Mouse (Mus musculus): ENCODE measurements around the gene Ugt1a8. TPM values are rescaled to one million over a fixed set of nuclear protein-coding genes. Genes with fewer than 3 reads are reported as not detected.
"Not testable (repeated sequence)": the region's sequence is repeated elsewhere in the genome, so short reads cannot be mapped to it uniquely, and the experiment has no call there.

Ugt1a8 gene
- total and polyA plus RNA-seq, 3 experiments = not detected

DNA sequence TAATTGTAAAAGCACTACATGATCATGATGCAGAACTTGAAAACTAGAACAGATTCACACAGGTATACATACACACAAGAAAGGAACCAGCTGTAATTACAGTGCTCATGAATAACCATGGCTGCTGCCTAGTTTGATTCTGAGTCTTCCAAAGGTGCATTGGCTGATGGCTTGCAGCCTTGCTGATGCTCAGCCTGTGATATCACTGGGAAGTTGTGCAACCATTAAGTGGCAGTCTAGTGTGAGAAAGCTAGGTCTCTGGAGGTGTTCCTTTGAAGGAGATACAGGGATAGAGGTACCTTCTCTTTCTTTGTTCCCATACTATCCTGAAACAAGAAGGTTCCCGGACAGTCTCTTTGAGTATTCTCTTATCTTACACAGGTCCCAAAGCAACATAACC, 131.4 kb downstream of the Ugt1a8 start:
- no peak overlapping the region for H3K4me3 ChIP-seq (ENCODE audit: control insufficient read depth in 1 of 2, insufficient read depth in 1 of 2, low read depth in 2 of 2, low read length in 2 of 2)
- TF ChIP-seq ZNF384 (IDR thresholded peaks at IDR 0.05; ENCODE audit: low read depth, low read length) = no peak
- no peak for TF ChIP-seq POLR2A (IDR thresholded peaks at IDR 0.05; ENCODE audit: control insufficient read depth in 1 of 2, insufficient read depth in 1 of 2, low read depth in 1 of 2, low read length in 2 of 2, poor library complexity in 1 of 2)
- TF ChIP-seq KAT2A (conservative IDR thresholded peaks at IDR 0.05; ENCODE audit: low read depth, low read length) = no peak
- TF ChIP-seq BHLHE40 (IDR thresholded peaks at IDR 0.05; ENCODE audit: borderline replicate concordance, low read depth, low read length) = no peak
- no peak for TF ChIP-seq E2F4 (IDR thresholded peaks at IDR 0.05; ENCODE audit: borderline replicate concordance, low read depth, low read length)
- no peak for TF ChIP-seq TBP (IDR thresholded peaks at IDR 0.05; ENCODE audit: low read depth, low read length)
- no peak for TF ChIP-seq MYB (IDR thresholded peaks at IDR 0.05; ENCODE audit: low read depth, low read length)
- H3K27me3 ChIP-seq (ENCODE audit: control insufficient read depth in 1 of 2, insufficient read depth in 2 of 2, low read length in 2 of 2) = no peaks in the 10 kb centered on the region
- no peak overlapping the region for H3K27ac ChIP-seq (ENCODE audit: control insufficient read depth, low read depth, low read length)
- H3K79me2 ChIP-seq (ENCODE audit: control insufficient read depth, insufficient read depth, low read length, poor library complexity) = no peaks in the 10 kb centered on the region
- H3K9me3 ChIP-seq (replicated peaks; ENCODE audit: insufficient read depth, low read length) = no peaks in the 10 kb centered on the region
- no peaks in the 10 kb centered on the region for H3K4me1 ChIP-seq (ENCODE audit: control insufficient read depth in 1 of 2, insufficient read depth in 2 of 2, low read length in 2 of 2)
- no peak for DNase-seq (ENCODE audit: low read depth, low spot score)
- H3K9ac ChIP-seq (ENCODE audit: control insufficient read depth, low read depth, low read length, poor library complexity, severe bottlenecking) = no peak overlapping the region
- H3K36me3 ChIP-seq (ENCODE audit: control insufficient read depth in 1 of 2, insufficient read depth in 2 of 2, low read length in 2 of 2) = no peaks in the 10 kb centered on the region

DNA sequence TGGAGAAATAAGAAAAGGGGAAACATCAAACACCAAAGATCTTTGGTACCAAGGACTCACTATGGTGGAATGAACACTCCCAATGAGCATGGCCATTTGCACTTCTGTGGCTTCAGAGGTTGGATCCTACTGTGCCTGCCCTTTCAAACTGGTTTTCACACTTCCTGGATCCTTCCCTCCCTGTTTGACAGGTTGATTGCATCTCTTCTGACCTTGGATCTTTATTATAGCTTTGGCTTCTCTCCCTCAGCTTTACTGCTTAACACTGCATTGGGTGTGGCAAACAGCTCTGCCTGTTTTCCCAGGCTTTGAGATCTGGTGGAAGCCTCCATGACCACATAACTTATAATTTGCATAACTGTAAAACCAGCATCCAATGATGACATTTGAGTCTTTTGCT, 132.7 kb downstream of the Ugt1a8 start:
- H3K27ac ChIP-seq (ENCODE audit: control insufficient read depth, low read depth, low read length) = no peak overlapping the region
- no peak for TF ChIP-seq MYC (IDR thresholded peaks at IDR 0.05; ENCODE audit: low read depth, low read length)
- TF ChIP-seq JUND (IDR thresholded peaks at IDR 0.05; ENCODE audit: low read depth, low read length) = no peak
- TF ChIP-seq NELFE (IDR thresholded peaks at IDR 0.05; ENCODE audit: low read depth, low read length) = no peak
- no peak for TF ChIP-seq SIN3A (IDR thresholded peaks at IDR 0.05; ENCODE audit: low read length)
- H3K4me1 ChIP-seq (ENCODE audit: control insufficient read depth in 1 of 2, insufficient read depth in 2 of 2, low read length in 2 of 2) = no peaks in the 10 kb centered on the region
- H3K36me3 ChIP-seq (ENCODE audit: control insufficient read depth in 1 of 2, insufficient read depth in 2 of 2, low read length in 2 of 2) = no peaks in the 10 kb centered on the region
- no peaks in the 10 kb centered on the region for H3K9me3 ChIP-seq (replicated peaks; ENCODE audit: insufficient read depth, low read length)
- no peak overlapping the region for H3K9ac ChIP-seq (ENCODE audit: control insufficient read depth, low read depth, low read length, poor library complexity, severe bottlenecking)
- H3K4me3 ChIP-seq (ENCODE audit: control insufficient read depth in 1 of 2, insufficient read depth in 1 of 2, low read depth in 2 of 2, low read length in 2 of 2) = no peak overlapping the region
- DNase-seq (ENCODE audit: low read depth, low spot score) = no peak
- no peaks in the 10 kb centered on the region for H3K27me3 ChIP-seq (ENCODE audit: control insufficient read depth in 1 of 2, insufficient read depth in 2 of 2, low read length in 2 of 2)
- H3K79me2 ChIP-seq (ENCODE audit: control insufficient read depth, insufficient read depth, low read length, poor library complexity) = no peaks in the 10 kb centered on the region

DNA sequence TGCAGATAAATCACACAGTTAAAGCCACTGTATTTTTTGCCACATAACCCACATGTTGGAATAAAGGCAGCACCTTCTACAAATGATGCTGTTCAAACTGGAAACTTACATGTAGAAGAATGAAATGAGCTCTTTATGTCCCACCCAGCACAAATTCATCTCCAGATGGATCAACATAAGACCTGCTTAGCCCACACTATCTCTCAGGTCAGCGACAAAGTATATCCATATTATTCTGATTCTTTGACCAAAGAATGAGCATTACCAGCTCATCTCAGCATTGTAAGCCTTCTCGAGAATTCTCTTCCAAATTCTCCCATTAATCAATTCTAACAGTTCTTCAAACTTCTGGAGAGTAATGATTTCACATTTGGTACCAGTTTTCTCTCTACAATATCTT, 134.6 kb downstream of the Ugt1a8 start:
- Histone ChIP-seq H3K4me1 (ENCODE audit: control insufficient read depth in 1 of 2, insufficient read depth in 2 of 2, low read length in 2 of 2) (no peaks in the 10 kb centered on the region), H3K9ac (ENCODE audit: control insufficient read depth, low read depth, low read length, poor library complexity, severe bottlenecking) (no peak overlapping the region), H3K27ac (ENCODE audit: control insufficient read depth, low read depth, low read length) (no peak overlapping the region), H3K79me2 (ENCODE audit: control insufficient read depth, insufficient read depth, low read length, poor library complexity) (no peaks in the 10 kb centered on the region), H3K4me3 (ENCODE audit: control insufficient read depth in 1 of 2, insufficient read depth in 1 of 2, low read depth in 2 of 2, low read length in 2 of 2) (no peak overlapping the region), H3K9me3 (replicated peaks; ENCODE audit: insufficient read depth, low read length) (no peaks in the 10 kb centered on the region), H3K27me3 (ENCODE audit: control insufficient read depth in 1 of 2, insufficient read depth in 2 of 2, low read length in 2 of 2) (no peaks in the 10 kb centered on the region), H3K36me3 (ENCODE audit: control insufficient read depth in 1 of 2, insufficient read depth in 2 of 2, low read length in 2 of 2) (no peaks in the 10 kb centered on the region)
- no peak for DNase-seq (ENCODE audit: low read depth, low spot score)
- no peak for TF ChIP-seq MAX (IDR thresholded peaks at IDR 0.05; ENCODE audit: low read length)
- no peak for TF ChIP-seq MAFK (IDR thresholded peaks at IDR 0.05; ENCODE audit: borderline replicate concordance, low read depth, low read length)
- no peak for TF ChIP-seq POLR2AphosphoS2 (IDR thresholded peaks at IDR 0.05; ENCODE audit: low read length)
- TF ChIP-seq CHD1 (IDR thresholded peaks at IDR 0.05; ENCODE audit: low read depth, low read length) = no peak
- no peak for TF ChIP-seq NELFE (IDR thresholded peaks at IDR 0.05; ENCODE audit: low read depth, low read length)
- no peak for TF ChIP-seq SIN3A (IDR thresholded peaks at IDR 0.05; ENCODE audit: low read length)
- TF ChIP-seq SMC3 (IDR thresholded peaks at IDR 0.05; ENCODE audit: low read depth, low read length) = no peak
- no peak for TF ChIP-seq ZC3H11A (IDR thresholded peaks at IDR 0.05; ENCODE audit: low read depth, low read length)
- TF ChIP-seq POLR2AphosphoS5 (IDR thresholded peaks at IDR 0.05; ENCODE audit: borderline replicate concordance, low read depth, low read length) = no peak
- TF ChIP-seq MYB (IDR thresholded peaks at IDR 0.05; ENCODE audit: low read depth, low read length) = no peak
- no peak for TF ChIP-seq RCOR1 (IDR thresholded peaks at IDR 0.05; ENCODE audit: low read depth, low read length)
- TF ChIP-seq NRF1 (IDR thresholded peaks at IDR 0.05; ENCODE audit: insufficient read depth, low read depth, low read length, poor library complexity, severe bottlenecking) = no peak
- no peak for TF ChIP-seq BHLHE40 (IDR thresholded peaks at IDR 0.05; ENCODE audit: borderline replicate concordance, low read depth, low read length)
- TF ChIP-seq UBTF (IDR thresholded peaks at IDR 0.05; ENCODE audit: borderline replicate concordance, insufficient read depth, low read depth, low read length) = no peak
- TF ChIP-seq POLR2A (IDR thresholded peaks at IDR 0.05; ENCODE audit: control insufficient read depth in 1 of 2, insufficient read depth in 1 of 2, low read depth in 1 of 2, low read length in 2 of 2, poor library complexity in 1 of 2) = no peak

DNA sequence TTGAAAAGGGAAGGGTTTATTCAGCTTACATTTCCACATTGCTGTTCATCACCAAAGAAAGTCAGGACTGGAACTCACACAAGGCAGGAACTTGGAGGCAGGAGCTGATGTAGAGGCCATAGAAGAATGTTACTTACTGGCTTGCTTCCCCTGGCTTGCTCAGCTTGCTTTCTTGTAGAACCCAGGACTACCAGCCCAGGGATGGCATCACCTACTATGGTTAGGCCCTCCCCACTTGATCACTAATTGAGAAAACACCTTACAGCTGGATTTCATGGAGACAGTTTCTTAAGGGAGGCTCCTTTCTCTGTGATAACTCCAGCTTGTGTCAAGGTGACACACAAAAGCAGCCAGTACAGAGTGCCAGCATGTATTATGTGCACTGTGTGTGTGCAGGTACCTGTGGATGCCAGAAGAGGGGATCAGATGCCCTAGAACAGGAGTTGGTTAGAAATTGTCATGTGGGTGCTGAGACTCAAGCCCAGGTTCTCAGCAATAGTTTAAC, 135.4 kb downstream of the Ugt1a8 start:
- DNase-seq (ENCODE audit: low read depth, low spot score); H3K9me3 ChIP-seq (replicated peaks; ENCODE audit: insufficient read depth, low read length); H3K27ac ChIP-seq (ENCODE audit: control insufficient read depth, low read depth, low read length); H3K4me1 ChIP-seq (ENCODE audit: control insufficient read depth in 1 of 2, insufficient read depth in 2 of 2, low read length in 2 of 2); H3K4me3 ChIP-seq (ENCODE audit: control insufficient read depth in 1 of 2, insufficient read depth in 1 of 2, low read depth in 2 of 2, low read length in 2 of 2); H3K79me2 ChIP-seq (ENCODE audit: control insufficient read depth, insufficient read depth, low read length, poor library complexity); H3K27me3 ChIP-seq (ENCODE audit: control insufficient read depth in 1 of 2, insufficient read depth in 2 of 2, low read length in 2 of 2); H3K9ac ChIP-seq (ENCODE audit: control insufficient read depth, low read depth, low read length, poor library complexity, severe bottlenecking); H3K36me3 ChIP-seq (ENCODE audit: control insufficient read depth in 1 of 2, insufficient read depth in 2 of 2, low read length in 2 of 2): not testable (repeated sequence)

All from MEL (cell line).